Mouse (Mus musculus) spleen, adult 2 months (tissue): ENCODE data around the gene Commd9.

ENCODE experiments used
- CTCF ChIP-seq: fragments of 200-500 bp; IDR thresholded peaks from 2 replicates; pipeline ENCODE4 v1.5.1; 2011; ENCODE audit warnings: mild to moderate bottlenecking, inconsistent platforms; ENCODE audit not compliant: insufficient read depth, insufficient read length, insufficient replicate concordance; ENCODE audit errors: extremely low read depth
- POLR2A ChIP-seq: fragments of 200-500 bp; IDR thresholded peaks from 2 replicates; pipeline ENCODE4 v1.6.1; 2011; ENCODE audit warnings: low read depth, low read length, inconsistent platforms

- TF ChIP-seq POLR2A (no peak), CTCF (no peak)
These were observed 39.6 kb downstream of the Commd9 start for GRCm38 (mm10) chr2:101925591-101926188.
